Mouse (Mus musculus): ENCODE measurements at regions not wholly inside any gene's neighbourhood (a gene's known extent, or its start where the extent isn't known, plus 50 kb on each side); places are given as distances from the start of the nearest gene placed in this dataset.

DNA sequence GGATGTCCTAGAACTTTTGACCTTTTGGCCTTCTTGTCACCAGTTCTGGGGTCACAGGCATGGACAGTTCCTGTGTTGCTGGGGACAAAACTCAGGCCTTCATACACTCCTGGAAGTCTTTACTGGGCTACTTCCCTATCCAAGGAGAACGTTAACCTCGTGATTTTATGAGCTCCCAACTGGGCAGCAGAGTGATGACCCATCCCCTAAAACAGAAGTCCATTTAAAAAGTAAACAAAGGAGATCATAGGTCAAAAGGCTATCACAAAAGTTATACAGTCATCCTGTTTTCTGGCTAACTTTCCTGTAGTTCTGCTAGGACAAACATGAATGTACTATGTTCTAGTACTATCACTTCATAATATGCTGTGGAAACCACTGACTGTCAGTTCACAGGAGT is 140.5 kb downstream of the Ifng start:
- Histone ChIP-seq H3K9me3 (ENCODE audit: control insufficient read depth, low read length) (no peaks in the 10 kb centered on the region), H3K36me3 (replicated peaks; ENCODE audit: control insufficient read depth, insufficient read depth, low read depth) (no peaks in the 10 kb centered on the region), H3K27ac (no peak overlapping the region), H3K27me3 (ENCODE audit: control insufficient read depth, insufficient read depth, low read length) (no peaks in the 10 kb centered on the region), H3K4me3 (ENCODE audit: insufficient read depth in 1 of 2, low read depth in 2 of 2, low read length in 2 of 2) (no peak overlapping the region), H3K9ac (replicated peaks) (no peak overlapping the region), H3K4me1 (replicated peaks; ENCODE audit: control insufficient read depth in 2 of 2, insufficient read depth in 2 of 2, low read length in 1 of 2) (no peaks in the 10 kb centered on the region; a peak in 1 of 4 replicates), H3K4me2 (ENCODE audit: low read depth) (no peak overlapping the region)
- WGBS (ENCODE audit: insufficient replicate concordance): 13% methylated on average over 2 of the region's 2 CpGs
- DNase-seq (ENCODE audit: low read depth in 3 of 3, low spot score in 3 of 3) (no peak), ATAC-seq (ENCODE audit: insufficient read depth) (0 out of 2 replicates have a peak, but pooled peaks have one; percentile 39)
- TF ChIP-seq CTCF (IDR thresholded peaks at IDR 0.05; ENCODE audit: low read depth) (no peak), EP300 (IDR thresholded peaks at IDR 0.05; ENCODE audit: low read depth) (no peak)

DNA sequence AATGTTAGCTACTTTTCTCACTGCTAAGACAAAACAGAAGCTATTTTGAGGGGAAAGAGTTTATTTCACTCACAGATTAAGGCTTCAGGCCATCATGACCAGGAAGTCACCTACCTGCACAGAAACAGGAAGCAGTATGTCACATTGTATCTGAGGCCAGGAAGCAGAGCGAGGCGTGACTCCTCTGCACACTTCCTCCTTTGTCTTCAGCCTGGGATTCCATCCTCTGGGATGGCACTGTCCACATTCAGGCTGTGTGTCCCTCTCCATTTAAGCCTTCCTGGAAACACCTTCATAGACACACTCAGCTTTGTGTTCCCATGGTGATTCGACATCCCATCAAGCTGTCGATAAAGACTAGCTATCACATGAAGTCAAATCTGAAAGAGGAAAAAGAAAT is 145.0 kb downstream of the Ifng start:
- Histone ChIP-seq H3K4me1 (replicated peaks; ENCODE audit: control insufficient read depth in 2 of 2, insufficient read depth in 2 of 2, low read length in 1 of 2) (peaks cover 0 to 2% of the 10 kb centered on the region in 2 experiments; a peak in 2 of 4 replicates), H3K27ac (no peak overlapping the region)

DNA sequence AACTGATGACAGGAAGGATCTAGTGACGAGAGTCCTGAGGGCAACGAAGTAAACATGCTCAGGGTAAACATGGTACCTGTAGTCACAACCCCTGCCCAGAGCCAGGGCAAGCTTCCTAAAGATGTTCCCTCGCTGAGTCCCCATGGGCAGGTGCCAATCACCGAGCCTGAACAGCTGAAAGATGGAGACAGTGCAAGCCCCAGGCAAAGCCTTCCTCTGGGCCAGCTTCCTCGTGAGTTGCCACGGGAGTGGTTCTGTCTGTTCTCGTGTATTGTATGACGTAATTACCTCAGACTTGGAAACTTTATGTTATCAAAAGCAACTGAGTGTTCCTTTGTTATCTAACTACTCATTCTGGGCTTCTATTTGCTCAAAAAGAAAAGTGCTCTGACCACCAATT is 147.4 kb downstream of the Ifng start:
- WGBS (ENCODE audit: insufficient replicate concordance): 21% methylated on average over 8 of the region's 8 CpGs
- H3K4me3 ChIP-seq (ENCODE audit: insufficient read depth in 1 of 2, low read depth in 2 of 2, low read length in 2 of 2): no peak overlapping the region
- no peaks in the 10 kb centered on the region for H3K27me3 ChIP-seq (ENCODE audit: control insufficient read depth, insufficient read depth, low read length)
- H3K4me2 ChIP-seq (ENCODE audit: low read depth): no peak overlapping the region
- no peaks in the 10 kb centered on the region for H3K9me3 ChIP-seq (ENCODE audit: control insufficient read depth, low read length)
- TF ChIP-seq EP300 (IDR thresholded peaks at IDR 0.05; ENCODE audit: low read depth): no peak
- no peak for TF ChIP-seq CTCF (IDR thresholded peaks at IDR 0.05; ENCODE audit: low read depth)
- H3K27ac ChIP-seq: no peak overlapping the region
- no peak overlapping the region for H3K9ac ChIP-seq (replicated peaks)
- H3K36me3 ChIP-seq (replicated peaks; ENCODE audit: control insufficient read depth, insufficient read depth, low read depth): no peaks in the 10 kb centered on the region
- peaks cover 0 to 2% of the 10 kb centered on the region in 2 experiments; a peak in 2 of 4 replicates for H3K4me1 ChIP-seq (replicated peaks; ENCODE audit: control insufficient read depth in 2 of 2, insufficient read depth in 2 of 2, low read length in 1 of 2)
- DNase-seq (ENCODE audit: low read depth in 3 of 3, low spot score in 3 of 3): no peak
- no peak for ATAC-seq (ENCODE audit: insufficient read depth)

More for the DNA sequence above, 145.0 kb downstream of the Ifng start:
- 44% methylated on average over 4 of the region's 4 CpGs for WGBS (ENCODE audit: insufficient replicate concordance)
- no peak overlapping the region for H3K9ac ChIP-seq (replicated peaks)
- DNase-seq (ENCODE audit: low read depth in 3 of 3, low spot score in 3 of 3) (no peak), ATAC-seq (ENCODE audit: insufficient read depth) (no peak)
- TF ChIP-seq CTCF (IDR thresholded peaks at IDR 0.05; ENCODE audit: low read depth) (no peak), EP300 (IDR thresholded peaks at IDR 0.05; ENCODE audit: low read depth) (no peak)
- no peaks in the 10 kb centered on the region for H3K9me3 ChIP-seq (ENCODE audit: control insufficient read depth, low read length)
- no peak overlapping the region for H3K4me2 ChIP-seq (ENCODE audit: low read depth)
- no peak overlapping the region for H3K4me3 ChIP-seq (ENCODE audit: insufficient read depth in 1 of 2, low read depth in 2 of 2, low read length in 2 of 2)
- H3K27me3 ChIP-seq (ENCODE audit: control insufficient read depth, insufficient read depth, low read length): no peaks in the 10 kb centered on the region
- H3K36me3 ChIP-seq (replicated peaks; ENCODE audit: control insufficient read depth, insufficient read depth, low read depth): no peaks in the 10 kb centered on the region

DNA sequence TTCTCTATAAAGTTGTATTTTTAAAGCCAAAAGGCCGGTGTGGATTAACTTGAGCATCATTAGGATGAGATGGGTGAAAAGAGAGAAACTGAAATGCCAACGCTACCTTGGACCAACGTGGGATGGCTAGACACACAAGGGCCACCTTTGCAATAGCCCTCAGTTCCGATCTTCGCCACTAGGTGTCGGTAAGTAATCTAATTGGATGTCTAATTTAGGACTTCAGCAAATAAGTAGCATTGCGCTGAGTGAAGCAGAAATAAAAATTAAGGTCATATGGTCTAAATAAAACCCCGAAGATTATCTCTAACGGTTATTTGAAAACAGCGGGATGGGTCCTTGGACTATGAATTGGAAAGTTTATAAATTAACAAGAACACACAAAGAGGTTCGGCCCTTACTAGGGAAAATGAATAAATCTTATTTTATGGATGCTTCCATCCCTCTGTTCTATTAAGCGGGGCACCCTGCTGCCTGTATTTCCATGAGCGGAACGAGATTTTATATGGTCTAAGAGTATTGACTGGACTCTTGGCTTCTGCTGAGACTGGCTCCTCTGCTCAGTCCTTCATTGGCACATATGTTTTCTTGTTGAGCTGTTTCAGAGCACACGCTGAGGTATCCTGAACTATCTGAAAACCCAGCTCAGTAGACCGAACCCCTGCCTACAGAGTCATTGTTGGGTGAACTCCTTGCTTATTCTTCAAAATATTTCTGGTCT is 152.0 kb downstream of the Ifng start:
- H3K27me3 ChIP-seq (ENCODE audit: control insufficient read depth, insufficient read depth, low read length): no peaks in the 10 kb centered on the region
- no peak overlapping the region for H3K4me3 ChIP-seq (ENCODE audit: insufficient read depth in 1 of 2, low read depth in 2 of 2, low read length in 2 of 2)
- WGBS (ENCODE audit: insufficient replicate concordance): 32% methylated on average over 16 of the region's 16 CpGs
- no peak overlapping the region for H3K9ac ChIP-seq (replicated peaks)
- no peak for ATAC-seq (ENCODE audit: insufficient read depth)
- no peaks in the 10 kb centered on the region for H3K36me3 ChIP-seq (replicated peaks; ENCODE audit: control insufficient read depth, insufficient read depth, low read depth)
- no peak for TF ChIP-seq EP300 (IDR thresholded peaks at IDR 0.05; ENCODE audit: low read depth)
- TF ChIP-seq CTCF (IDR thresholded peaks at IDR 0.05; ENCODE audit: low read depth): peak; percentile 86
- peak in 2 of 3 experiments; percentile 19 to 41 for DNase-seq (ENCODE audit: low read depth in 3 of 3, low spot score in 3 of 3)
- peaks cover 0 to 5% of the 10 kb centered on the region in 2 experiments; a peak in 1 of 4 replicates for H3K4me1 ChIP-seq (replicated peaks; ENCODE audit: control insufficient read depth in 2 of 2, insufficient read depth in 2 of 2, low read length in 1 of 2)
- H3K4me2 ChIP-seq (ENCODE audit: low read depth): no peak overlapping the region
- no peaks in the 10 kb centered on the region for H3K9me3 ChIP-seq (ENCODE audit: control insufficient read depth, low read length)
- no peak overlapping the region for H3K27ac ChIP-seq

DNA sequence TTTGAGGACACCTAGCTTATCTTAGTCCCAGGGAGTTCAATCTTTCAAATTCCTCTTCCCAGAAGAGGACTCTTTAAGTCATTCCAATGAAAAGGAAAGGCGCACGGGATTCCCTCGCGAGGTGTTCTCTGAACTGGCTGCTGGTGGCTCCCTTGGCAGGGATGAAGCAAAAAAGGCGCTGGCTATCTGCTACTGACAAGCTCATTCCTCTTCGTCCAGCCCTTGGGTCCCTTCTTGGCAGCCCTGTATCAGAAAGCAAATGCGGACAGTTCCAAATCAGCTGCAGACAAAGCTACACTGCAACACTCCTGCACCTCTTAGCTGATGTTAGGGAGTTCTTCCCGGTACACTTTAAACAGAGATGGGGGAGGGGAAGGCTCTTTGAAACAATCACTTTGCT is 155.4 kb downstream of the Ifng start:
- 43% methylated on average over 8 of the region's 8 CpGs for WGBS (ENCODE audit: insufficient replicate concordance)
- DNase-seq (ENCODE audit: low read depth in 3 of 3, low spot score in 3 of 3) (no peak), ATAC-seq (ENCODE audit: insufficient read depth) (no peak)
- H3K9me3 ChIP-seq (ENCODE audit: control insufficient read depth, low read length): no peaks in the 10 kb centered on the region
- no peak overlapping the region for H3K27ac ChIP-seq
- H3K27me3 ChIP-seq (ENCODE audit: control insufficient read depth, insufficient read depth, low read length): no peaks in the 10 kb centered on the region
- H3K9ac ChIP-seq (replicated peaks): no peak overlapping the region
- H3K4me1 ChIP-seq (replicated peaks; ENCODE audit: control insufficient read depth in 2 of 2, insufficient read depth in 2 of 2, low read length in 1 of 2): peaks cover 0 to 5% of the 10 kb centered on the region in 2 experiments; a peak in 2 of 4 replicates
- TF ChIP-seq EP300 (IDR thresholded peaks at IDR 0.05; ENCODE audit: low read depth) (no peak), CTCF (IDR thresholded peaks at IDR 0.05; ENCODE audit: low read depth) (no peak)
- H3K4me2 ChIP-seq (ENCODE audit: low read depth): no peak overlapping the region
- H3K36me3 ChIP-seq (replicated peaks; ENCODE audit: control insufficient read depth, insufficient read depth, low read depth): no peaks in the 10 kb centered on the region
- H3K4me3 ChIP-seq (ENCODE audit: insufficient read depth in 1 of 2, low read depth in 2 of 2, low read length in 2 of 2): no peak overlapping the region

Measured in liver, embryonic 14.5 days (tissue).